Mouse (Mus musculus) E14TG2a.4 (cell line): ENCODE measurements at regions not wholly inside any gene's neighbourhood (a gene's known extent, or its start where the extent isn't known, plus 50 kb on each side); places are given as distances from the start of the nearest gene placed in this dataset.

Experiments
- CTCF ChIP-seq: conservative IDR thresholded peaks from 2 replicates; pipeline ENCODE4 v1.5.1; 2014; ENCODE audit warnings: low read length
- NANOG ChIP-seq: IDR thresholded peaks from 2 replicates; pipeline ENCODE4 v1.6.1; 2014; ENCODE audit warnings: borderline replicate concordance, low read length, mixed read lengths
- POU5F1 ChIP-seq: IDR thresholded peaks from 2 replicates; pipeline ENCODE4 v1.6.1; 2014; ENCODE audit warnings: low read length, borderline replicate concordance

DNA sequence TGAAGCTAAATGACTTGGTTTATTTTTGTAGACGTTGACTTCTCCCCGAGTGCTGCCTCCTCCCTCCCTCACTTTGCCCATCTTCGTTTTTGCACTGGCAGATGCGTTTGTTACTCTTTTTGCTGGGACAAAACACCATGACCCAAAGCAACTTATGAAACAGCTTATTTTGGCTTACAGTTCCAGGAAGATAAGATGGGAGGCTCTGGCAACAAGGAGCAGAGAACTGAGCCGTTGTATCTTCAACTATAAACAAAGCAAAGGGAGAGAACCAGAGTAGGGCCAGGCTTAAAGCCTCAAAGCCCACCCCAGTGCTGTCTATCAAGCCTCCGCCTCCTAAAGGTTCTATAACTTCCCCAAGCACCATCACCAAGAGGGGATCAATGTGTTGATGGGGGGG, 88.7 kb downstream of the Hsd17b3 start:
- TF ChIP-seq CTCF: no peak
- TF ChIP-seq NANOG: no peak
- TF ChIP-seq POU5F1: no peak
